Mouse (Mus musculus) common myeloid progenitor, adult 5-6 weeks (primary cell): Measurements from ENCODE around the gene Insig2. TPM values are rescaled to one million over a fixed set of nuclear protein-coding genes. Genes with fewer than 3 reads are reported as not detected.
A peak's percentile ranks its signal among the peaks of the same experiment; 100 is the strongest.

Source experiments
- ATAC-seq: replicated peaks from 2 replicates; pipeline ENCODE4 v1.8.0; 2016; ENCODE audit warnings: low read depth, mild to moderate bottlenecking, moderate TSS enrichment, inconsistent platforms; ENCODE audit not compliant: poor library complexity, severe bottlenecking
- total RNA-seq: library from RNA; stranded (forward); fragments of 200-1000, 187-1606 nt; gene quantifications from 2 replicates; pipeline ENCODE4 v1.2.3, GENCODE M21; 2017

The Insig2 gene
- total RNA-seq: 10.6 and 10.7 TPM in 2 replicates

DNA sequence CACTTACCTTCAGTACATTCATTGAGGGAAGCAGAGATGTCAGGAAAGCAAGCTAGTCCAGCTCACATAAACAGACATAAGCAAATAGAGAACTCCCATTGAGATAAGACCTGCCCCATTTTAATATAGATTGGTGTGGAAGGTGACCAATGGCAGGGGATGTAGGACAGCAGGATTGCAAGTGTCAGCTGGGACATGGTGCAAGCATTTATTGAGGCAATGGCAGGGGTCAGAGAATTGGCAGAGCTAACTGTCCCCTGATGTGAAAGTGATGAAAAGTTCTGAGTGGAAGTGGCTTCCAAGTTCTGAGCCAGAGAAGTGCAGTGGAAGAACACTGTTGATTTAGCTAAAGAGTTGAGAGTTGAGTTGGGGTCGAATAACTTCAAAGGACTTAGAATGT is at the start of gene Insig2:
Insig2 (minus strand) TSS at position 105 of the 400 bp plus-strand sequence.
- no peak for ATAC-seq

DNA sequence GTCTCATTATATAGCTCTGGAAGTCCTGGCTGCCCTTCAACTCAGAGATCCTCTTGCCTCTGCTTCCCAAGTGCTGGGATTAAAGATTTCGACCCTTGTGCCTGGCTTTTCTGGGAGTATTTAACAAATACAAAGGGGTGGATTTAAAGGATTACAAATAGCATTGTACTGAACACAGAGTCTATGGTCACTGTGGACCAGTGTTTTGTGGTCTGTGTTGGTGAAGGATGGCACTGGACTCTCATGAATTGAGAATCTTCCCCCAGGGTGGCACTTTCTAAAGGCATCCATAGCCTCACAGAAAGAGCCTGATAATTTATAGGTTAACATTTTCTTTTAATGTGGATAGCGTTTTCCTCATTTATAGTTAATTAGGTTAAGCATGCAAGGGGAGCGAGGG is 49.2 kb upstream of the Insig2 start:
- ATAC-seq: no peak

DNA sequence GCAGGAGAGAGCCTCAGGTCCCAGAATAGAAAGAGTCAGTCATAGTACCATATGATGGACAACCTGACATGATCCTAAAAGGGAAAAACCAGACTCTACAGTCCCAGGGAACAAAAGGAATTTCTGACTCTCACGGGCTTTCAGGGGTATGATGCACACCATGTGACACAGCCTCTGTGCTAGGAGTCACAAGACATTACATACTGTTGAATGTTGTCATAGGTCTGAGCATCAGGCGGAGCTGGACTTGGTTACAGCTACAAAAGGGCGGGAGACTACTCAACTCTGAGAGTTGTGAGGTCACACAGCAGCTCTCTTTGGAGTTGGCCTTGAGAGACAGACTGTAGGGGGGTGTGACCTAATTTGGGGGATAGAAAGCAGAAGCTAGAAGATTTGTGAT is 47.6 kb upstream of the Insig2 start:
- no peak for ATAC-seq

DNA sequence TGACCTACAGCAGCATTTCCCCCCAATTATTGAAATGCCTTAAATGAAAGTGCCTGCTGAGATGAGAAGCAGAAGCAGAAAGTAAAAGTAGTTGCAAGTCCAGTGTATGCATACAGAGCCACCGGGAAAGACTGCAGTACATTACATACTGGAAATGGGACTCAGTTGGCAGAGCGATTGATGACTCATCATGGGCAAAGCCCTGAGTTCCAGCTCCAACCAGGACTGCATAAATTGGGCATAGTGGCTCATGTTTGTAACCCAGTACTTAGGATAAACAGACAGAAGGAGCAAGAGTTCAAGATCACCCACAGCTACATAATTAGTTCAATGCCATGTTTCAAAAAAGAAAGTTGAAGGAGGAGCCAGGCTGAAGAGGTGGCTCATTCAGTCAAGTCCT is 45.5 kb upstream of the Insig2 start:
- no peak for ATAC-seq

DNA sequence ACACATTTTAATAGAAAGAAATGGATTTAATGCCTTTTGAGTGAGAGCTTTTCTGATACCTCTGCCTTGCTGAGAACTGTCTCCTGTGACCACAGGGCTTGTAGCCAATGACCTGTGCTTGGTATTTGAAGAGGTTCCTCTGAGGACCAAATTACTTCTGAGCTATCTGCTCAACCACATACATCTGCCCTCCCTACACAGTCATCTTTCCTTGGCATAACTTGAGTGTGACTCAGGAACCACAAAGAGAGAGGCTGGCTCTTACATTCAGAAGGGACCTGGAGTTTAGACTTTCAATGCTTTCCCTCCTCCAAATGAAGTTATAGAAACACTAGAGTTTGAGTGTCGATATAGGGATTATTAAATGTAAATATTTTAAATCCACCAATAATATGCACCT is 45.0 kb upstream of the Insig2 start:
- no peak for ATAC-seq

DNA sequence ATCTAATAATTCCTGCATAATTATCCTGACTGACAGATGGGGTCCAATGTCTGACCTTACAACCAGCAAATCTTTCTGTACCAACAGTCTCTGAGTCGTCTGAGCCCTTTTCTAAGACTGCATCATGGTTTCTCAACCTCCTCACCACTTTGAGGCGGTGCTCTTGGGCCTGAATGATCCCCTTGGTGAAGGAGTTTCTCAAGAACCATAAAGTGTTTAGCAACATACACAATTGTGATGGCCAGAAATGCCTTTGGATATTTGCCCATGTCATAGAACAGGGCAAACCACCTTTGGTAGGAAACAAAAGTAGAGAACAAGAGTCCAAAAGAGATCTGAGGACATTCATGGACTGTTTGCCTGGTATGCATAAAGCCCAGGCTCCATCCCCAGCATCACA is 41.2 kb upstream of the Insig2 start:
- ATAC-seq: no peak

DNA sequence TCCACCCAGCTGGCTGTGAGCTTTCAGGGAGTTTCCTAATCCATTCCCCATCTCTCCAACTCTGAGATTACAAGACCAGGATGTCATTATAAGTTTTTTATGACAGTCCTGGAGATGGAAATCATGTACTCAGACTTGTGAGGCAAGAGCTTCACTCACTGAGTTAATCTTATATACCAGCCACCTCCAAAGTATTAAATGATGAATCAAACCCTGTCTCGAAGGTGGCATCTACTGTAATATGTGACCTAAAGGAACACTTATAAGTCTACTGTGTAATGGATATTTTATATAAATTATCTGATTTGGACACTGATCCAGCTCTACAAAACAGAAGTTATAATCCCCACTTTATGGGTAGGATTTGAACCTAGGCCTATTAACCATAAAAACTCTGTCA is 40.3 kb upstream of the Insig2 start:
- no peak for ATAC-seq

DNA sequence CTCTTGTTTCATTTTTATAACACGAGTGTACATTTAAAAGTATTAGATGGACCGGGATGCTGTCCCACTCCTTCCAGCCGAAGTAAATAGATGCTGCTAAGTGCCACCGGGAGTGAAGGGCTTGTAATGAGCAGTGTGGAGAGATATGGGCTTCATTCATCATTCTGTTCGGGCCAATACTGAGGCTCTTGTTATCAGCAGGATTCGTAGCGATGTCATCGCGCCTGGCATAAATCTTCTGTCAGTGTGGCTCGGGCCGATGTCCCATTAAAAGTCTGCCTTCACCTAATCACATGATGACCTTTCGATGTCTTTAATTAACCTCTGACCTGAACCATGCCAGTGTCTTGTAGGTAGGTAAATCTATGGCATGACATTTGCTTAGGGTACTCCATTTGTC is 39.1 kb upstream of the Insig2 start:
- ATAC-seq: no peak

DNA sequence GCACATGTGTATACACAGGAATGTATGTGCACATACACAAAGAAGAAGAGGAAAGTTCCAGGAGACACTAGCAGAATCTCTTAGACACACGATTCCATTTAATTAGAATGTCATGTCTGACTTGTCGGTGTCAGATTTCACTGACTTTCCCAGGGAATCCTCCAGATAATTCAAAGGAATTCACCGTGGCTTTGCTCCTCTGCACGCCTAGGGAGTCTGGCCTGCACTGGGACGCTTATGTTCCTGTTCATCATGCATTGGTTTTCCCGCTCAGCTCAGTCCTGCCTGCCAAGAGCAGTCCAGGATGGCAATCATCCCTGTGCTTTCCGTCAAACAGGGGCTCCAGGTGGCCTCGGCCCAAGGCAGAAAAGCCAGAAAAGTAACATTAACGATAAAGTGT is 34.9 kb upstream of the Insig2 start:
- no peak for ATAC-seq

DNA sequence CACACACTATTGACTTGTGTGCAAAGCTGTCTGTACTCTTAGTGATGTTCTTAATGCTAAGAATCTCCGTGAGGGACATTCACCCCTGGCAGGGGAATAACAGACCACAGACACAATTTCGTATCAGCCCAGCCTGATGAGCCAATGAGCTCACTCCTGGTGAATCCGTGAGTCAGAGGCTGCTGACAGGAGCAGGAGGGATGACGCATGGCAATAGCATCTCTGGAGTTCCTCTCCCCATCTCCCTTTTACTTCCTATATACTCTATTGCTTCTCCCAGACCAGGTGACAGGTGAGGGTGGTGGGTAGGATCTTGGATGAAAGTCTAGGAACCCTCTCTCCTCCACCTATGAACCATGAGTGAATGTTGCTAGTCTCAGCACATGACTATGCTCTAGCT is 28.2 kb upstream of the Insig2 start:
- no peak for ATAC-seq

DNA sequence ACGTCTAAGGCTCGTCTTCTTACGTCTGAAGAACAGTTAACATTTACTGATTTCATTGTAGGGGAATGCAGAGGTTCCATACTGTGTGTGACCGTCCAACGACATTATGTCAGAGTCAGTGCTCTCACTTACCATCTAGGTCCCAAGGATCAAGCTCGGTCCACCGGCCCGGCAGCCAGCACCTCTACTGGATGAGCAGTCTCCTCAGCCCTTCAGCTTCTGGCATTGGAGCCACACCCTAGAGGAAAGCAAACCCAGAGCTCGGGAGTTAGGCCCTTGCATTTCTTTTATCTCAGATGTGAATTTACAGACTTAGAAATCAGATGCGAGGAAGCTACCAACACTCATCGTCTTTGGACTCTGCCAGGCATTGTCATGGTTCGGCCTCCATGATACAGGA is 27.3 kb upstream of the Insig2 start:
- ATAC-seq: no peak

DNA sequence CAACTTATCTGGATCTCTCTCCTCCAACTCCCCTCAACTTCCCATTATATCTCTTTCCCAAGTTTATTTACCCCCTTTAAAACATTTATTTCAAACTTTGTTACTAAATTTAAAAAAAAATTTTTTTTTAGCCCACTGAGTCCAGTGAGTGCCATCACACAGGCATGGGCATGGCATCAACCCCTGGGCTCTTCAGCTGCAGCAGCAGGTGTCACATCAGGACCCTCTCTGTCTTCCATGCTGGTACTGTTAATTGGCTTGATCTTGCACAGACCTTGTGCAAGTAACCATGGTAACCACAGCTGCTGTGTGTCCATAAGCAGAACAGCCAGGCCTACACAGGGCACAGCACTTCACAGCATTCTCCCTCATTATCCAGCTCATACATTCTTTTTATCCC is 21.4 kb upstream of the Insig2 start:
- no peak for ATAC-seq

DNA sequence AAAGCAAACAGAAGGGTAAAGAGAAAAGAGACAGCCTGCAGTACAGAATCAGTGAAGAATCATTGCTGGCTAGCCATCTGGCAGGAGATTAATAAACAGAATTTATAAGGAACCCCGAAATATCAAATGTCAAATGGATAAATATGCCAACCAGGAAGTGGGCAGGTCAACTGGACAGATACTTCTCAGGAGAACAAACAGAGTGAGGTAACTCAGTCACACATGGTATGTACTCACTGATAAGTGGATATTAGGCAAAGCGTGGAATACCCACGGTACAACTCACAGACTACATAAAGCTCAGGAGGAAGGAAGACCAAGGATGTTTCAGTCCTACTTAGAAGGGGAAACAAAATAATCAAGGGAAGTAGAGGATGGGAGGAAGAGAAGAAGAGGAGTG is 18.6 kb upstream of the Insig2 start:
- ATAC-seq: no peak

DNA sequence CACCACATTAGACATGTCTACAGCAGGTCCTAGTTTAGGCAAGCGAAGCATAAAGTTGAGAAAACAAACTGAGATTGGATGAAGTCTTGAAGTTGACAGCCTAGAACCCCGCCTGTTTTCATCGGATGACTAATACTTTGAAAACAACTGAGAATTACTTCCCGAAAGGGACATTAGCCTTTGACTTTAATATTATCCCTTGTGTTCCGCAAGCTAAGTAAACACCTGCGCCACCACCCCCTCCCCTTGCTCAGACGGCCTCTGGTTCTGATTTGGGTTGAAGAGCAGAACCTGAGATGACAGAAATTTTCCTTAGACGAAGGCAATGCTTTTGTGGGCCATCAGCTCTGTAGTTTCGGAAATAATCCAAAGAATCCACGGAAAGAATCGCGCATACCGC is 18.2 kb upstream of the Insig2 start:
- ATAC-seq: no peak

DNA sequence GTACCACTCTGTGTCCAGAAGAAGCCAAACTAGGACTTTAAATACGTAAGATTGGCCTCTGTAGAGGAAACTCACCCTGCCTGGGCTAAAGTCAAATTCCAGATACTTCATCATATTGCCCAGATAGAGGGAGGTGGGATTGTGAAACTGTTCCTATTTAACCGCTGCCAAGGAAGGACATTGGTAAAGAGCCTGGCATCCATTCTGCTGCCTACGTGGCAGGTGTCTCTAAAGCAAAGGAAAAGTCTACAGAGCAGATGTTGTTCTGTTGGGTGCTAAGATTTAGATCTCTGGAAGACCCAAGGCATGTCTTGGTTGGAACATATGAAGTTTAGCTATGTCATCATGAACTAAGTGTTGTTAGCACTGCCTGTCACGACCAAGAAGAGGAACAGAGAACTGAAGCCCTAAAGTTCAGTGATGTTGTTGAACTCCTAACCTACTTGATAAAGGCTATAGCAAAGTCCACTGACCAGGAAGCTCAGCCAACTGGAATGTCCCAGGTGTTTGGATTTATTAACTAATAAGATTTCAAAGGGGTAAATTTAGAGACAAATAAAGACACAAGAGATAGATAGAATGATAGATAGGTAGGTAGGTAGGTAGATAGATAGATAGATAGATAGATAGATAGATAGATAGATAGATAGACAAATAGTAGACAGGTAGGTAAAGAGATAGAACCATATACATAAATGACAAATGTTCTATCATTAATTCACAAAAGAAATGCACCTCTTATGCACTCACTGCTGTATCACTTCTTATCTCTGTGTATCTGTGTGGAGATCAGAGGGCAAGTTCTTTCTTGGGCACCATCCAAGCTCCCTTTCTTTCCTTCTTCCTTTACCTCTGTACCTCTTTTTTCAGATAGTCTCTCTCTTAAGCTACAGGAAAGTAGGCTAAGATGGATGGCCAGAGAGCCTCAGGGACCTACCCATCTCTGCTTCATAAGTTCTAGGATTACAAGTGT is 16.8 kb upstream of the Insig2 start:
- ATAC-seq: no peak

DNA sequence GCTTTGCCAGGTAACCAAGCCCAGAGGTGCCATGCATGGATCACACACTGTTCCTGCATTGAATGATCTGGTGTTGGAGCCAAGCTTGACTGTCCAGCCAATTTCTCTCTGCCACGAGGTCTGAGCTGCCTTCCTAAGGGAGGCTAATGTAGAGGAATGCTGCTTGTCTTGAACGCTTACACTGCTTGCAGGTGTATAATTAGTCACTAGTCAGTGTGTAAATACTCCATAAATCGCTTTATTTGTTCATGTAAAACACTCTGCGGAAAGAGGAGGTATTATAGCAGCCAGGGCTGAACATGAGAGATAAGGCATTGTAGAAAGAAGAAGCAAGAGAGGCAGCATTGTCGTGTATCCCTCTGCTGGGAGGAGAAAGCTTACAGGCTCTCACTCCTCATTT is 11.6 kb upstream of the Insig2 start:
- no peak for ATAC-seq

DNA sequence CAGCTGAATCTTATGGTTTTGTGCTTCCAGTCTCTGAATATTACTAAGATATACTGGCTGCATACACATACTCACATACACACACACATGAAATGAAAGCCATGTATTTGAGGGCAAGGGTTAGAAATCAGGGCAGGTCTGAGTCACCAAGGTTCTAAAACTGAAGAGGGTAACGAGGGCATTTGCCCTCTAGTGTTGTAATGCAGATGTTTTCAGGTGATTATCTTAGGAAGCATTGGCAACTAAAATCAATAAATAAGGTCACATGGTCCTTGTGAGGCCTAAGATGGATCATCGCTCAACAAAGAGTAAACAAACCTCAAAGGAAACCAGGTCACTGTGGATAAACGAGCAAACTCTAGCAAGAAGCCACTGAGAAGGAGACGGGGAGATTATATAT is 3.4 kb upstream of the Insig2 start:
- no peak for ATAC-seq

DNA sequence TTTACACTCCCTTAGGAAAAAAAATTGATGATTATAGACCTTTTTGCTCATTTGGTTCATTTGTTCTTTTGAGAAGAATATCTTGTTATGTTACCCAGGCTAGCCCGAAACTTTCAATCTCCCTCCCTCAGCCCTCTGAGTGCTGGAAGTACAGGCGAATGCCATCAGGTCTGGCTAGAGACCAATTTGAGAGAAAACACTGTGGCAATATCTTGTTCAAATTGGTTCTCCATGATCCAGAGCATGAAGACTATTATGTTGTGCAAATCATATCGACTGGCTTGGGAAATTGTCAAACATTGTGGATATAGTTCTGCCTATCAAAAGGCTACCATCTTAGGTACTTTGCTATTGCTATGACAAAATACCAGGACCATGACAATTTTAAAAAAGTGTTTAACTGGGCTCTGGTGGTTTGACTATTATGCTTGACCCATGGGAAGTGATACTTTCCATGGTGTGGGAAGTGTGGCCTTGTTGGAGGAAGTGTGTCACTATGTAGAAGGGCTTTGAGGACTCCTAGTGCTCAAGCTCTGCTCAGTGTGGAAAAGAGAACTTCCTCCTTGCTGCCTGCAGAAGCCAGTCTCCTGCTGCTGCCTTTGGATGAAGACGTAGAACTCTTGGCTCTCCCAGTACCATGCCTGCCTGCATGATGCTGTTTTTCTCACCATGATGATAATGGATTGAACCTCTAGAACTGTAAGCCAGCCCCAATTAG is 1.8 kb upstream of the Insig2 start:
- ATAC-seq: peak; percentile 39; the same call in 1 of the 2 replicates

DNA sequence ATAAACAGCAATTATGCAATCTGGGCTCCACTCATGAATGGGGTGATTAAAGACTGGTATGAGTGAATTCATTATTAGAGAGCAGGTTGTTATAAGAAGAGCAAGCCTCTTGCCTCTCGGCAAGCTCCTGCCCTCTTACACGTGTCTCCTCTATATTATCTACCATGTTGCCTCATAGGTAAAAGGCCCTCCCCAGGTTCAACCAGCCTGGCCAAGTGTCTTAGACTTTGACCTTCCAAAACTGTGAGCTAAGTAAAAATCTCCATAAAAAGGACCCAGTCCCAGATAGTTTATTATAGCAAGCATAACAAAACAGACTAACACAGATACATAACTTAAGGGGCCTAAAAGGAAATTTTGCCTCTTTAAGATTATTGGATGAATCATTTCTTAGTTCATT is 1.8 kb downstream of the Insig2 start:
- ATAC-seq: no peak

DNA sequence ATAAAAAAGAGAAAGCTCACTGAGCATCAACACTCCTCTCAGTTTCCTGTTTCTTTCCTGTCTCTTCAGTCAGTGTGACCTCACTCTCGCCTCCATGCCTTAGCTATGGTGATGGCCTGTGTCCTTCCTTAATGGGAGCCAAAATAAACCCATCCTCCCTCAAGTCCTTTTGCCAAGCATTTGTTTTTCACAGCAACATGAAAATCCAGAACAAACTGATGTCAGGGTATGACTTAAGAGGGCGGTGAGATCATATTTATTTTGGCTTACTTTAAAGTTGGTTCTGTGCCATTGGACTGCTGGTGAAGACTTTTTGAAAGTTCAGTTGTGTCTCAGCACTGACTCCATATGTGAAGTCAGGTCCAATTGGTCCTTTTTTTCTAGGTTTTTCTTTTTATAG is 3.0 kb downstream of the Insig2 start:
- no peak for ATAC-seq

DNA sequence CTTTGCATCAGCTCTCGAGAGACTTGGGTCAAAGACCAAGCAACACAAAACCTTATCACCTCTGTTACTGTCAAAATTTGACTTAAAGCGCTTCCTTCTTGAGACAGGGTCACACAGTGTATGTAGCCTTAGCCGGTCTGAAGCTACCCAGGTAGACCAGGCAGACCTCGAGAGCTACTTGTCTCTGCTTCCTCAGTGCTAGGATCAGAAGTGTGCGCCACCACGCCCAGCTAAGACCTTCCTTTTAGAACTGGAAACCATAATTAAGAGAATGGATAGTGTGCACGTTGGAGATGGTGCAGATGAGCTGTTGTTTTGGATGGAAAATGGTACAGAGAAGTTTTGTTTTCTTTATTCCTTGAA is 4.2 kb downstream of the Insig2 start:
- ATAC-seq: peak; percentile 55
